Mouse (Mus musculus): ENCODE data around the gene Diras1. TPM values are rescaled to one million over a fixed set of nuclear protein-coding genes. Genes with fewer than 3 reads are reported as not detected.
A peak's percentile ranks its signal among the peaks of the same experiment; 100 is the strongest.

The Diras1 gene
- polyA plus RNA-seq, 1 experiment from 2014 or later: not detected

- Histone ChIP-seq H3K4me1 (ENCODE audit: insufficient read depth) (peaks cover 16% of the 10 kb centered on the region), H3K4me3 (ENCODE audit: low read depth, low read length) (no peak overlapping the region), H3K36me3 (replicated peaks; ENCODE audit: insufficient read depth, low read length) (no peaks in the 10 kb centered on the region), H3K27ac (ENCODE audit: low read depth) (no peak overlapping the region), H3K9ac (replicated peaks) (no peak overlapping the region), H3K4me2 (ENCODE audit: low read depth, low read length) (no peak overlapping the region), H3K27me3 (ENCODE audit: insufficient read depth, low read length) (no peaks in the 10 kb centered on the region), H3K9me3 (ENCODE audit: low read length) (no peaks in the 10 kb centered on the region)
- WGBS (ENCODE audit: insufficient replicate concordance): 65% methylated on average over 11 of the region's 11 CpGs
- DNase-seq (no peak), ATAC-seq (peak; percentile 78)
- TF ChIP-seq CTCF (IDR thresholded peaks at IDR 0.05; ENCODE audit: low read depth) (no peak), EP300 (IDR thresholded peaks at IDR 0.05; ENCODE audit: low read depth) (no peak)
These were observed 50.0 kb downstream of the Diras1 start for GRCm38 (mm10) chr10:80975478-80975877.

GRCm38 (mm10) chr10:80973722-80974121 is 51.7 kb downstream of the Diras1 start:
- Histone ChIP-seq H3K36me3 (replicated peaks; ENCODE audit: insufficient read depth, low read length) (no peaks in the 10 kb centered on the region), H3K9me3 (ENCODE audit: low read length) (no peaks in the 10 kb centered on the region), H3K4me2 (ENCODE audit: low read depth, low read length) (no peak overlapping the region), H3K27ac (ENCODE audit: low read depth) (no peak overlapping the region), H3K9ac (replicated peaks) (no peak overlapping the region), H3K27me3 (ENCODE audit: insufficient read depth, low read length) (no peaks in the 10 kb centered on the region), H3K4me1 (ENCODE audit: insufficient read depth) (peaks cover 16% of the 10 kb centered on the region), H3K4me3 (ENCODE audit: low read depth, low read length) (no peak overlapping the region)
- DNase-seq (no peak), ATAC-seq (no peak)
- TF ChIP-seq EP300 (IDR thresholded peaks at IDR 0.05; ENCODE audit: low read depth) (no peak), CTCF (IDR thresholded peaks at IDR 0.05; ENCODE audit: low read depth) (no peak)
- 78% methylated on average over 1 of the region's 1 CpGs for WGBS (ENCODE audit: insufficient replicate concordance)

- Histone ChIP-seq H3K27ac (ENCODE audit: low read depth) (no peak overlapping the region), H3K4me3 (ENCODE audit: low read depth, low read length) (no peak overlapping the region), H3K4me1 (ENCODE audit: insufficient read depth) (peaks cover 17% of the 10 kb centered on the region), H3K9ac (replicated peaks) (no peak overlapping the region), H3K36me3 (replicated peaks; ENCODE audit: insufficient read depth, low read length) (no peaks in the 10 kb centered on the region), H3K9me3 (ENCODE audit: low read length) (no peaks in the 10 kb centered on the region), H3K4me2 (ENCODE audit: low read depth, low read length) (no peak overlapping the region), H3K27me3 (ENCODE audit: insufficient read depth, low read length) (no peaks in the 10 kb centered on the region)
- TF ChIP-seq CTCF (IDR thresholded peaks at IDR 0.05; ENCODE audit: low read depth): no peak
- ATAC-seq: no peak
- no peak for DNase-seq
- 64% methylated on average over 11 of the region's 11 CpGs for WGBS (ENCODE audit: insufficient replicate concordance)
These were observed 53.1 kb downstream of the Diras1 start for GRCm38 (mm10) chr10:80972071-80972987.

GRCm38 (mm10) chr10:80971533-80971932 is 53.9 kb downstream of the Diras1 start:
- H3K9me3 ChIP-seq (ENCODE audit: low read length): no peaks in the 10 kb centered on the region
- ATAC-seq: no peak
- TF ChIP-seq CTCF (IDR thresholded peaks at IDR 0.05; ENCODE audit: low read depth) (no peak), EP300 (IDR thresholded peaks at IDR 0.05; ENCODE audit: low read depth) (no peak)
- H3K9ac ChIP-seq (replicated peaks): no peak overlapping the region
- no peak overlapping the region for H3K27ac ChIP-seq (ENCODE audit: low read depth)
- 72% methylated on average over 15 of the region's 15 CpGs for WGBS (ENCODE audit: insufficient replicate concordance)
- H3K36me3 ChIP-seq (replicated peaks; ENCODE audit: insufficient read depth, low read length): no peaks in the 10 kb centered on the region
- no peaks in the 10 kb centered on the region for H3K27me3 ChIP-seq (ENCODE audit: insufficient read depth, low read length)
- no peak for DNase-seq
- H3K4me3 ChIP-seq (ENCODE audit: low read depth, low read length): no peak overlapping the region
- H3K4me2 ChIP-seq (ENCODE audit: low read depth, low read length): no peak overlapping the region
- peaks cover 22% of the 10 kb centered on the region for H3K4me1 ChIP-seq (ENCODE audit: insufficient read depth)

- H3K27ac ChIP-seq (ENCODE audit: low read depth): no peak overlapping the region
- peaks cover 19% of the 10 kb centered on the region for H3K4me1 ChIP-seq (ENCODE audit: insufficient read depth)
- 79% methylated on average over 8 of the region's 8 CpGs for WGBS (ENCODE audit: insufficient replicate concordance)
- ATAC-seq (no peak), DNase-seq (no peak)
- H3K9me3 ChIP-seq (ENCODE audit: low read length): no peaks in the 10 kb centered on the region
- no peak overlapping the region for H3K4me3 ChIP-seq (ENCODE audit: low read depth, low read length)
- H3K36me3 ChIP-seq (replicated peaks; ENCODE audit: insufficient read depth, low read length): no peaks in the 10 kb centered on the region
- TF ChIP-seq CTCF (IDR thresholded peaks at IDR 0.05; ENCODE audit: low read depth) (no peak), EP300 (IDR thresholded peaks at IDR 0.05; ENCODE audit: low read depth) (no peak)
- H3K9ac ChIP-seq (replicated peaks): no peak overlapping the region
- H3K4me2 ChIP-seq (ENCODE audit: low read depth, low read length): no peak overlapping the region
- H3K27me3 ChIP-seq (ENCODE audit: insufficient read depth, low read length): no peaks in the 10 kb centered on the region
These were observed 55.3 kb downstream of the Diras1 start for GRCm38 (mm10) chr10:80970159-80970558.

Other genes starting within 250 kb of the Diras1 start
- gene Sf3a2, start 227.5 kb downstream of the Diras1 start, polyA plus RNA-seq (2015; fragmentation: Nextera tagmentation; extraction: Ambion mirVana): 20.9 and 22.2 TPM in 2 replicates
- 42.0 and 43.7 TPM in 2 replicates for gene Plekhj1, start 227.0 kb downstream of the Diras1 start, polyA plus RNA-seq (2015; fragmentation: Nextera tagmentation; extraction: Ambion mirVana)
- gene Amh, start 220.4 kb downstream of the Diras1 start, polyA plus RNA-seq (2015; fragmentation: Nextera tagmentation; extraction: Ambion mirVana): 0.06 TPM in 1 of 2 replicates, not detected in the other
- gene Jsrp1, start 212.2 kb downstream of the Diras1 start, polyA plus RNA-seq (2015; fragmentation: Nextera tagmentation; extraction: Ambion mirVana): 1.6 TPM in 1 of 2 replicates, not detected in the other
- gene Oaz1, start 199.0 kb downstream of the Diras1 start, polyA plus RNA-seq (2015; fragmentation: Nextera tagmentation; extraction: Ambion mirVana): 1,017 and 1,029 TPM in 2 replicates
- gene Lingo3, start 181.6 kb downstream of the Diras1 start, polyA plus RNA-seq (2015; fragmentation: Nextera tagmentation; extraction: Ambion mirVana): not detected in 2 replicates
- gene Lsm7, start 170.5 kb downstream of the Diras1 start, polyA plus RNA-seq (2015; fragmentation: Nextera tagmentation; extraction: Ambion mirVana): 104 and 108 TPM in 2 replicates
- gene Sppl2b, start 170.4 kb downstream of the Diras1 start, polyA plus RNA-seq (2015; fragmentation: Nextera tagmentation; extraction: Ambion mirVana): 27.6 and 27.7 TPM in 2 replicates
- 0.12 TPM in 2 replicates for gene Tmprss9, start 153.8 kb downstream of the Diras1 start, polyA plus RNA-seq (2015; fragmentation: Nextera tagmentation; extraction: Ambion mirVana)
- 242 and 244 TPM in 2 replicates for gene Timm13, start 124.7 kb downstream of the Diras1 start, polyA plus RNA-seq (2015; fragmentation: Nextera tagmentation; extraction: Ambion mirVana)
- 5.4 and 6.5 TPM in 2 replicates for gene Lmnb2, start 107.4 kb downstream of the Diras1 start, polyA plus RNA-seq (2015; fragmentation: Nextera tagmentation; extraction: Ambion mirVana)
- 17.3 and 18.7 TPM in 2 replicates for gene Gadd45b, start 95.6 kb downstream of the Diras1 start, polyA plus RNA-seq (2015; fragmentation: Nextera tagmentation; extraction: Ambion mirVana)
- 1.3 TPM in 2 replicates for gene Gng7, start 10.7 kb downstream of the Diras1 start, polyA plus RNA-seq (2015; fragmentation: Nextera tagmentation; extraction: Ambion mirVana)
- 4.6 and 4.7 TPM in 2 replicates for gene Slc39a3, start 11.8 kb upstream of the Diras1 start, polyA plus RNA-seq (2015; fragmentation: Nextera tagmentation; extraction: Ambion mirVana)
- 50.2 and 50.6 TPM in 2 replicates for gene Sgta, start 34.5 kb upstream of the Diras1 start, polyA plus RNA-seq (2015; fragmentation: Nextera tagmentation; extraction: Ambion mirVana)
- gene Thop1, start 44.4 kb upstream of the Diras1 start, polyA plus RNA-seq (2015; fragmentation: Nextera tagmentation; extraction: Ambion mirVana): 7.4 and 8.1 TPM in 2 replicates
- 181 and 183 TPM in 2 replicates for gene Creb3l3, start 73.2 kb upstream of the Diras1 start, polyA plus RNA-seq (2015; fragmentation: Nextera tagmentation; extraction: Ambion mirVana)
- 93.2 and 93.9 TPM in 2 replicates for gene Map2k2, start 80.3 kb upstream of the Diras1 start, polyA plus RNA-seq (2015; fragmentation: Nextera tagmentation; extraction: Ambion mirVana)
- 29.7 and 33.8 TPM in 2 replicates for gene Zbtb7a, start 109.6 kb upstream of the Diras1 start, polyA plus RNA-seq (2015; fragmentation: Nextera tagmentation; extraction: Ambion mirVana)
- gene Pias4, start 142.3 kb upstream of the Diras1 start, polyA plus RNA-seq (2015; fragmentation: Nextera tagmentation; extraction: Ambion mirVana): 14.6 and 16.1 TPM in 2 replicates
- gene Eef2, start 151.0 kb upstream of the Diras1 start, polyA plus RNA-seq (2015; fragmentation: Nextera tagmentation; extraction: Ambion mirVana): 310 and 313 TPM in 2 replicates
- gene Dapk3, start 157.3 kb upstream of the Diras1 start, polyA plus RNA-seq (2015; fragmentation: Nextera tagmentation; extraction: Ambion mirVana): 15.3 and 17.2 TPM in 2 replicates
- gene 4930442H23Rik, start 158.2 kb upstream of the Diras1 start, polyA plus RNA-seq (2015; fragmentation: Nextera tagmentation; extraction: Ambion mirVana): not detected in 2 replicates
- gene Nmrk2, start 176.4 kb upstream of the Diras1 start, polyA plus RNA-seq (2015; fragmentation: Nextera tagmentation; extraction: Ambion mirVana): not detected in 2 replicates
- not detected in 2 replicates for gene Atcay, start 205.2 kb upstream of the Diras1 start, polyA plus RNA-seq (2015; fragmentation: Nextera tagmentation; extraction: Ambion mirVana)
- 0.09 and 0.61 TPM in 2 replicates for gene Zfr2, start 207.5 kb upstream of the Diras1 start, polyA plus RNA-seq (2015; fragmentation: Nextera tagmentation; extraction: Ambion mirVana)
- gene Matk, start 227.3 kb upstream of the Diras1 start, polyA plus RNA-seq (2015; fragmentation: Nextera tagmentation; extraction: Ambion mirVana): 1.7 TPM in 2 replicates
- gene Mrpl54, start 241.3 kb upstream of the Diras1 start, polyA plus RNA-seq (2015; fragmentation: Nextera tagmentation; extraction: Ambion mirVana): 110 and 112 TPM in 2 replicates
- 21.1 and 23.2 TPM in 2 replicates for gene Apba3, start 241.3 kb upstream of the Diras1 start, polyA plus RNA-seq (2015; fragmentation: Nextera tagmentation; extraction: Ambion mirVana)